Mouse (Mus musculus) olfactory bulb, adult 2 months (tissue): ENCODE measurements at regions not wholly inside any gene's neighbourhood (a gene's known extent, or its start where the extent isn't known, plus 50 kb on each side); places are given as distances from the start of the nearest gene placed in this dataset.

Experiments
- CTCF ChIP-seq: fragments of 200-500 bp; IDR thresholded peaks from 2 replicates; pipeline ENCODE4 v1.5.1; 2012; ENCODE audit warnings: low read depth, mild to moderate bottlenecking, low read length, moderate library complexity; ENCODE audit not compliant: insufficient read depth
- POLR2A ChIP-seq: fragments of 200-500 bp; IDR thresholded peaks from 2 replicates; pipeline ENCODE4 v1.6.1; 2012; ENCODE audit warnings: mild to moderate bottlenecking, low read depth, low read length, moderate library complexity; ENCODE audit not compliant: insufficient read depth

DNA sequence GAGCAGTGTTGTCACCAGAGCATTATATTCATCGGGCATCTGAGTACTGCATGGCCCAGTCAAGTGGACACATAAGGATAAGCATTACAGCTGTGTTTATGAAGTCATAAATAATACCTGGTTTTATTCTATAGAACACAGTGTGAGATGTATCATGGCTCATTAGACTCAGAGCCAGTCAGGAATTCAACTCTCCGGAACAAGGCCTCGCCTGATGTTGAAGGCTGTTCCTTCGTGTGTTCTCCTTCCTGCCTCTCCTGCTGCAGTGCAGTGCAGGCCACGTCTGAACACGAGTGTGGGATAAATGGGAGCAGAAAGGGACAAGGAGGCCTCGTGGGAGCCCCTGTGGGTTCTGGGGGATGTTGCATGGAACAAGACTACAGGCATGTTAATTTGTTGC lies 55.6 kb upstream of the Spats2l start:
- TF ChIP-seq CTCF (no peak), POLR2A (no peak)
